Mouse (Mus musculus): ENCODE results near the gene Kcnab1. TPM values are rescaled to one million over a fixed set of nuclear protein-coding genes. Genes with fewer than 3 reads are reported as not detected.

Kcnab1 gene
- 1.1 and 1.2 TPM in 2 replicates for polyA plus RNA-seq (2015; fragmentation: Nextera tagmentation; extraction: Ambion mirVana)

- DNase-seq (ENCODE audit: low spot score), result peak; percentile 16
- H3K9ac ChIP-seq (ENCODE audit: low read length), result peak within 1 kb of the TSS; percentile 41; the same call in 1 of the 2 replicates
- no peaks in the 10 kb centered on the region for H3K9me3 ChIP-seq (ENCODE audit: control insufficient read depth, low read length)
- H3K4me1 ChIP-seq (replicated peaks; ENCODE audit: control insufficient read depth, insufficient read depth), result no peaks in the 10 kb centered on the region
- no peak within 1 kb of the TSS for H3K27ac ChIP-seq (replicated peaks)
- no peak for TF ChIP-seq EP300 (optimal IDR thresholded peaks at IDR 0.05)
- no peak for TF ChIP-seq CTCF (IDR thresholded peaks at IDR 0.05; ENCODE audit: low read depth)
- 0 out of 2 replicates have a peak, but pooled peaks have one; percentile 15 for ATAC-seq (ENCODE audit: low FRiP score, low TSS enrichment)
- no peaks in the 10 kb centered on the region for H3K36me3 ChIP-seq (ENCODE audit: control insufficient read depth, insufficient read depth, low read length)
- H3K27me3 ChIP-seq (ENCODE audit: control insufficient read depth, insufficient read depth, low read length), result no peaks in the 10 kb centered on the region
- peak within 1 kb of the TSS; percentile 31 for H3K4me3 ChIP-seq (ENCODE audit: low read depth, low read length)
- H3K4me2 ChIP-seq (replicated peaks; ENCODE audit: low read depth), result peak within 1 kb of the TSS; percentile 63
- WGBS, result 2% methylated on average over 30 of the region's 30 CpGs
These were observed at the start of gene Kcnab1 for GRCm38 (mm10) chr3:65108945-65109921. TSS of gene Kcnab1 (plus strand) at chr3:65109384.

- Histone ChIP-seq H3K4me3 (ENCODE audit: low read depth, low read length) (no peak overlapping the region), H3K9me3 (ENCODE audit: control insufficient read depth, low read length) (no peaks in the 10 kb centered on the region), H3K4me2 (replicated peaks; ENCODE audit: low read depth) (no peak overlapping the region), H3K27me3 (ENCODE audit: control insufficient read depth, insufficient read depth, low read length) (no peaks in the 10 kb centered on the region), H3K36me3 (ENCODE audit: control insufficient read depth, insufficient read depth, low read length) (no peaks in the 10 kb centered on the region), H3K27ac (replicated peaks) (no peak overlapping the region), H3K9ac (ENCODE audit: low read length) (no peak overlapping the region), H3K4me1 (replicated peaks; ENCODE audit: control insufficient read depth, insufficient read depth) (no peaks in the 10 kb centered on the region)
- WGBS, result 77% methylated on average over 2 of the region's 2 CpGs
- TF ChIP-seq EP300 (optimal IDR thresholded peaks at IDR 0.05), result no peak
- DNase-seq (ENCODE audit: low spot score), result no peak
- ATAC-seq (ENCODE audit: low FRiP score, low TSS enrichment), result no peak
These were observed 20.9 kb upstream of the Kcnab1 start for GRCm38 (mm10) chr3:65088295-65088694.

- H3K9me3 ChIP-seq (ENCODE audit: control insufficient read depth, low read length), result no peaks in the 10 kb centered on the region
- WGBS, result 45% methylated on average over 6 of the region's 6 CpGs
- no peak for ATAC-seq (ENCODE audit: low FRiP score, low TSS enrichment)
- H3K4me2 ChIP-seq (replicated peaks; ENCODE audit: low read depth), result no peak overlapping the region
- H3K4me3 ChIP-seq (ENCODE audit: low read depth, low read length), result no peak overlapping the region
- TF ChIP-seq CTCF (IDR thresholded peaks at IDR 0.05; ENCODE audit: low read depth) (no peak), EP300 (optimal IDR thresholded peaks at IDR 0.05) (no peak)
- H3K4me1 ChIP-seq (replicated peaks; ENCODE audit: control insufficient read depth, insufficient read depth), result no peaks in the 10 kb centered on the region
- no peak overlapping the region for H3K27ac ChIP-seq (replicated peaks)
- no peak overlapping the region for H3K9ac ChIP-seq (ENCODE audit: low read length)
- DNase-seq (ENCODE audit: low spot score), result no peak
- no peaks in the 10 kb centered on the region for H3K27me3 ChIP-seq (ENCODE audit: control insufficient read depth, insufficient read depth, low read length)
- no peaks in the 10 kb centered on the region for H3K36me3 ChIP-seq (ENCODE audit: control insufficient read depth, insufficient read depth, low read length)
These were observed 5.1 kb upstream of the Kcnab1 start for GRCm38 (mm10) chr3:65104117-65104516.

GRCm38 (mm10) chr3:65110190-65110589 lies 1.0 kb downstream of the Kcnab1 start:
- ATAC-seq (ENCODE audit: low FRiP score, low TSS enrichment) (no peak), DNase-seq (ENCODE audit: low spot score) (no peak)
- Histone ChIP-seq H3K9me3 (ENCODE audit: control insufficient read depth, low read length) (no peaks in the 10 kb centered on the region), H3K27ac (replicated peaks) (no peak overlapping the region), H3K36me3 (ENCODE audit: control insufficient read depth, insufficient read depth, low read length) (no peaks in the 10 kb centered on the region), H3K4me2 (replicated peaks; ENCODE audit: low read depth) (no peak overlapping the region), H3K9ac (ENCODE audit: low read length) (no peak overlapping the region), H3K27me3 (ENCODE audit: control insufficient read depth, insufficient read depth, low read length) (no peaks in the 10 kb centered on the region), H3K4me3 (ENCODE audit: low read depth, low read length) (peak overlapping the region; percentile 31; the same call in 1 of the 2 replicates), H3K4me1 (replicated peaks; ENCODE audit: control insufficient read depth, insufficient read depth) (no peaks in the 10 kb centered on the region)
- 58% methylated on average over 9 of the region's 9 CpGs for WGBS
- TF ChIP-seq EP300 (optimal IDR thresholded peaks at IDR 0.05), result no peak
- TF ChIP-seq CTCF (IDR thresholded peaks at IDR 0.05; ENCODE audit: low read depth), result no peak

- DNase-seq (ENCODE audit: low spot score) (no peak), ATAC-seq (ENCODE audit: low FRiP score, low TSS enrichment) (no peak)
- TF ChIP-seq CTCF (IDR thresholded peaks at IDR 0.05; ENCODE audit: low read depth), result no peak
- Histone ChIP-seq H3K4me1 (replicated peaks; ENCODE audit: control insufficient read depth, insufficient read depth) (no peaks in the 10 kb centered on the region), H3K27ac (replicated peaks) (no peak overlapping the region), H3K27me3 (ENCODE audit: control insufficient read depth, insufficient read depth, low read length) (no peaks in the 10 kb centered on the region), H3K4me3 (ENCODE audit: low read depth, low read length) (no peak overlapping the region), H3K4me2 (replicated peaks; ENCODE audit: low read depth) (no peak overlapping the region), H3K36me3 (ENCODE audit: control insufficient read depth, insufficient read depth, low read length) (no peaks in the 10 kb centered on the region), H3K9me3 (ENCODE audit: control insufficient read depth, low read length) (no peaks in the 10 kb centered on the region), H3K9ac (ENCODE audit: low read length) (no peak overlapping the region)
- 89% methylated on average over 2 of the region's 2 CpGs for WGBS
These were observed 2.0 kb downstream of the Kcnab1 start for GRCm38 (mm10) chr3:65111176-65111575.

- H3K4me3 ChIP-seq (ENCODE audit: low read depth, low read length), result no peak overlapping the region
- no peaks in the 10 kb centered on the region for H3K4me1 ChIP-seq (replicated peaks; ENCODE audit: control insufficient read depth, insufficient read depth)
- H3K27me3 ChIP-seq (ENCODE audit: control insufficient read depth, insufficient read depth, low read length), result no peaks in the 10 kb centered on the region
- ATAC-seq (ENCODE audit: low FRiP score, low TSS enrichment) (no peak), DNase-seq (ENCODE audit: low spot score) (no peak)
- WGBS, result 84% methylated on average over 6 of the region's 6 CpGs
- H3K4me2 ChIP-seq (replicated peaks; ENCODE audit: low read depth), result no peak overlapping the region
- H3K27ac ChIP-seq (replicated peaks), result no peak overlapping the region
- no peaks in the 10 kb centered on the region for H3K9me3 ChIP-seq (ENCODE audit: control insufficient read depth, low read length)
- TF ChIP-seq EP300 (optimal IDR thresholded peaks at IDR 0.05) (no peak), CTCF (IDR thresholded peaks at IDR 0.05; ENCODE audit: low read depth) (no peak)
- no peak overlapping the region for H3K9ac ChIP-seq (ENCODE audit: low read length)
- H3K36me3 ChIP-seq (ENCODE audit: control insufficient read depth, insufficient read depth, low read length), result no peaks in the 10 kb centered on the region
These were observed 6.0 kb downstream of the Kcnab1 start for GRCm38 (mm10) chr3:65115164-65115563.

All from stomach, postnatal 0 days (tissue).